Mouse (Mus musculus) kidney, adult 2 months (tissue): ENCODE measurements around the gene Thoc5.

Experiments
- CTCF ChIP-seq: fragments of 200-500 bp; conservative IDR thresholded peaks from 2 replicates; pipeline ENCODE4 v1.5.1; 2011; ENCODE audit warnings: low read depth, mild to moderate bottlenecking, control low read depth, low read length, moderate library complexity, mixed read lengths; ENCODE audit not compliant: insufficient read depth, insufficient read length
- POLR2A ChIP-seq: fragments of 200-500 bp; IDR thresholded peaks from one replicate; pipeline ENCODE4 v1.6.1; 2011; ENCODE audit warnings: low read depth, low read length, control low read depth

- TF ChIP-seq CTCF (no peak), POLR2A (peak; percentile 58)
Observed at GRCm38 (mm10) chr11:4849258-4849943, 45.7 kb upstream of the Thoc5 start, which contains the start of gene Nf2.
